Mouse (Mus musculus) spleen, adult 2 months (tissue): ENCODE data around the gene Ttll9.

ENCODE experiments used
- CTCF ChIP-seq: fragments of 200-500 bp; IDR thresholded peaks from 2 replicates; pipeline ENCODE4 v1.5.1; 2011; ENCODE audit warnings: mild to moderate bottlenecking, inconsistent platforms; ENCODE audit not compliant: insufficient read depth, insufficient read length, insufficient replicate concordance; ENCODE audit errors: extremely low read depth
- POLR2A ChIP-seq: fragments of 200-500 bp; IDR thresholded peaks from 2 replicates; pipeline ENCODE4 v1.6.1; 2011; ENCODE audit warnings: low read depth, low read length, inconsistent platforms

DNA sequence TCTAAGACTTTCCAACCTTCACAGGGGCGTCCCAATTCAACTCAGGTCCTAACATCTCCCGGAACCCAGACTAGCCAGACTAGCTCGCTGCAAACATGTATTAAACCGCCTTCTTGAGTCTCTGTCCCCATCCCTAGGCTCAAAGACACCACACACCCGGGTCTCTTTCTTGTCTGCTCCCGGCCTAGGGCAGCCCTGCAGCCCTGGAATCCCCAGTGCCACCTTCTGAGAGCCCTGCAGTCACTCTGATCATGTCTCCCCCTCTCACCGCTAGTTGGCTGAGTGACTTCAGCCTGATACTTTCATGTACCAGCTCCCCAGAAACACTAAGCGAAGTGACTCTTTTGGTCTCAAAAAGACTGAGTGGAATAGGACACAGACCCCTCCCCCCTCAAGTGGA lies 18.7 kb upstream of the Ttll9 start:
- TF ChIP-seq CTCF (no peak), POLR2A (no peak)
